Mouse (Mus musculus) cerebellum, adult (tissue): ENCODE results near the gene Clrn2.

Experiments
- ATAC-seq: cut with Nextera tagmentation; 2 replicates; pipeline ENCODE4 v1.9.2; 2017; ENCODE audit warnings: mild to moderate bottlenecking, moderate library complexity, mixed read lengths; ENCODE audit not compliant: insufficient number of reproducible peaks, low FRiP score, low TSS enrichment

Clrn2 gene

DNA sequence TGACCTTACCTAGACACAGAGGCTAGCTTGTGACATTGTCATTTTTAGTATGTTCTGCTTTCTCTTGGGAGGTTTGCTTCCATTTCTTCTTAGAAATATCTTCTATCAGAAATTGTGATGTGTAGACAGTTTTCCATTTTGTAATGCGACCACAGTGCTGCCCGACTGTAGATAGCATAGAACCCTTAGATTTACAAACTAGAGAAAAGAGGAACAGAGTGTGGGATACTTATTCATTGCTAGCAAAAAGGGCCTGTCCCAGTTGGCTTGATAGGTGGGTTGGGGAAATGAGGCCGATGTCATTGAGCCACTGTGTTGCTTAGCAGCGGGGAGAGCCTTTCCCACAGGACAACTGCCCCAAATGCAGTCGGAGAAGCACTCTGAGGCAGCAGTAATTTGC lies 44.0 kb downstream of the Clrn2 start:
- ATAC-seq = no peak

DNA sequence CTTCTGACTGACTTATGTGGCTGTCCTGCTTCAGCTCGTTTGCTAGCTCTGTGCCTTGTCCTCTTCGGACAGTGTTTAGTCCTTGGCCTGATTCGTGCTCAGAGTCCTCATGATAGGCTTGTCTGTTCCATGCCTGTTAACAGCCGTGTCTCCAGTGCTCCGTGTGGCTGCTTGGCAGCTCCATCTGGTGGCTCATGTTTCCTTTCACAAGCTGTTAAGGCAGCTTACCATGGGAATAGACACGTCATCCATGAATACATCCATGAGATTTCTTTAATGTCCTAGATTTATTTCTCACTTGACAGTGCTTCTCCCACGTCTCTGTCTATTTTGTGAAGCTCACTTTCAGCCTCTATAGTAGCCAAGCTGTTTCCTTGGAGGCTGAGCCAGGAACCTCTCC lies 56.5 kb downstream of the Clrn2 start:
- ATAC-seq = no peak

DNA sequence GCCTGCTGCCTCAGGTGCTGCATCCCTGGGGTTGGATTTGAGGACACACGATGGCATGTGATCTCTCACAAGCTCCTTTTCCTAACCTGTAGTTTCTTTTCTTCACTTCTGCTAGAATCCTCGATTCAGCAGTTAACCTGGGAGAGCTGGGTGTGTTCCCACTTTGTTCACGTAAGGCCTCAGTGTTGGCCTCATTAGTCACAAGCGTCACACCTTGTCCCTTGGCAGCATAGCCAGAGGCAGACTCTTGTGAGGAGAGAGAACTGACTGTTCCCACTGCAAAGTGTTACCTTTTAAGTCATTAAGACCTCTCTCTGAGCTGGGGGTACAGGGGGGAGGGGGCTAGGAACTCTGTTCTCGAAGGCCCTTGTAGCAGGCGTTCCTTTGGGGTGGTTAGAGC lies 59.4 kb downstream of the Clrn2 start:
- ATAC-seq = no peak

DNA sequence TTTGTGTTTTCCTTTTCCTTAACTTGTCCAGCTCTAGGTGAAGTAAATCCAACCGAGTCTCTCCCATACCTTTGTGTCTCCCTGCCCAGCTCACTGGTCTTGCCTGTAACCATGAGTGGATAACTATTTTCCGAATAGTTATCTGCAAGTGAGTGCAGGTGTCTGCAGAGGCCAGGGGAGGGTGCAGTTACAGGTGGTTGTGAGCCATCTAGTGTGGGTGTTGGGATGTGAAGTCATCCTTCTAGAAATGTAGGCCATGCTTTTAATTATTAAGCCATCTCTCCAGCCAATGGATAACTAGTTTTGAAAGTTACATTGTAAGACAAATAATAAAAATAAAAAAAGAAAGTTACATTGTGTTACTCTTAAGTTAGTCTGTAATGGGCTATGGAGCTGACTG lies 60.0 kb downstream of the Clrn2 start:
- no peak for ATAC-seq
